Mouse (Mus musculus): ENCODE measurements around the gene Fam155a.
"Not testable (repeated sequence)": the region's sequence is repeated elsewhere in the genome, so short reads cannot be mapped to it uniquely, and the experiment has no call there.

Fam155a gene

GRCm38 (mm10) chr8:9393246-9393645 is 377.7 kb downstream of the Fam155a start:
- DNase-seq, result no peak

- not testable (repeated sequence) for DNase-seq
Observed at GRCm38 (mm10) chr8:9390229-9390628, 380.7 kb downstream of the Fam155a start.

GRCm38 (mm10) chr8:9369201-9369600 is 401.8 kb downstream of the Fam155a start:
- no peak for DNase-seq

- no peak for DNase-seq
Observed at GRCm38 (mm10) chr8:9367721-9368120, 403.2 kb downstream of the Fam155a start.

DNA sequence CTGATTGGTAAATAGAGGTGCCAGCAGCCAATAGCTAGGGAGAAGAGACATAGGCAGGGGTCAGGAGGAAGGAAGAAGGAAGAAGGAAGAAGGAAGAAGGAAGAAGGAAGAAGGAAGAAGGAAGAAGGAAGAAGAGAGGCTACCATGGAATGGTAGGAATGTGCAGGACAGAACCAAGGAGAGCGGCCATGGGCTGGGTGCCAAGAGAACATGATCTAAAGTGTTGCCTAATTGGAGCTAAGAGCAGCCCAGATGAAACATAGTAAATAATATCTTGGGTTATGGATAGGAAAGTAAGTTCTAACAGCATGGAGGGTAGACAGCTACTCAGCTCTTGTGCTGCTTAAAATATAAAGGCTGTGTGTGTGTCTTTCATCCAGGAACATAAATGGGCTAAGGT is 405.6 kb downstream of the Fam155a start:
- no peak for DNase-seq

- peak; percentile 9 for DNase-seq
Observed at GRCm38 (mm10) chr8:9348523-9349135, 422.3 kb downstream of the Fam155a start.

- no peak for DNase-seq
Observed at GRCm38 (mm10) chr8:9347163-9347562, 423.8 kb downstream of the Fam155a start.

DNA sequence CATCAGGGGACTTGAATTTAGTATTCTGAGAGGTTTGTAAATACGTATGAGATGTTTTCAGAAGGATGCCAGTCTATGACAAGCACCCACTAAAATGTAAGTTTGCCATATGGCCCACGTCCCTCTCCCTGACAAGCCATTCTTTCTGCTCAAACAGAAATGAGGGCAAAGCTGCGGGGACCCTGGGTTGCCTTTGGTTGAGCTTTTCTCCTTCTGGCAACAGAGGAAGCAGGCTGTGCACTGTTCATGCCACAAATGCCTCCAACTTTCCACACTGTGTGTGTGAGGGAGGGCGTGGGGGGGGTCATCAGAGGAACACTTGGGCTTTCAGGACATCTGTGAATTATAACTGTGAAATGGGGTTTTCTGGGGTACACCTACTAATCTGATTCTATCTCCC is 426.8 kb downstream of the Fam155a start:
- DNase-seq, result no peak

- no peak for DNase-seq
Observed at GRCm38 (mm10) chr8:9342998-9343397, 428.0 kb downstream of the Fam155a start.

- no peak for DNase-seq
Observed at GRCm38 (mm10) chr8:9342593-9342992, 428.4 kb downstream of the Fam155a start.

GRCm38 (mm10) chr8:9337905-9338304 is 433.1 kb downstream of the Fam155a start:
- DNase-seq, result no peak

- DNase-seq, result no peak
Observed at GRCm38 (mm10) chr8:9335933-9336303, 435.0 kb downstream of the Fam155a start.

DNA sequence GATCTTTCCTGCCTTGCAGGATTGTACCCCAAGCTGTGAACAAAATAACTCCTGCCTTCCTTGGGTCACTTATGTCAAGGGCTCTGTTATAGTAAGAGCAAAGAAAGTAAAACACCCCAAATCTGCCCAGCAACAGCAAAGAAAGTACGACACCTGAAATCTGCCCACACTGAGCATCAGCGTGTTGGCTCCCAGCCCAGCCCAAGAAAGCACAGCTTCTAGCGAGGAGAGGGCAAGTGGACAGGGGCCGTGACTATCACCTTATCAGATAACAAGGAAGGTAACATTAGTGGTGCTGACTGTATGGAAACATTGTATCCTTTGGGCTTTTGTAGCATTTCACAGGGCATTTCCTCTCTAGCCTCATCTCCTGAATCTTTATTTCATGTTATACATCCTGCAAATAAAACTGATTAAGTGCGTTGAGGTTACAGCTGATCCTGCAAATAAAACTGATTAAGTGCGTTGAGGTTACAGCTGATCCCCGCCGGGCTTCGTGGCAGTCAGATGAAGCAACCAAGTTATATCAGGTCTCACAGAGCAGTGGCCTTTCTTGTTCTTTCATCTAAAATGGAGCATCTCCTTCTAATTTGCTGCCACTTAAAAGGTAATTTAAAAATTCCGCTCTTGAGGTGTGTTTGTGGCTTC is 435.6 kb downstream of the Fam155a start:
- no peak for DNase-seq

- DNase-seq, result no peak
Observed at GRCm38 (mm10) chr8:9332766-9333165, 438.2 kb downstream of the Fam155a start.

GRCm38 (mm10) chr8:9309456-9309855 is 461.5 kb downstream of the Fam155a start:
- DNase-seq, result no peak

DNA sequence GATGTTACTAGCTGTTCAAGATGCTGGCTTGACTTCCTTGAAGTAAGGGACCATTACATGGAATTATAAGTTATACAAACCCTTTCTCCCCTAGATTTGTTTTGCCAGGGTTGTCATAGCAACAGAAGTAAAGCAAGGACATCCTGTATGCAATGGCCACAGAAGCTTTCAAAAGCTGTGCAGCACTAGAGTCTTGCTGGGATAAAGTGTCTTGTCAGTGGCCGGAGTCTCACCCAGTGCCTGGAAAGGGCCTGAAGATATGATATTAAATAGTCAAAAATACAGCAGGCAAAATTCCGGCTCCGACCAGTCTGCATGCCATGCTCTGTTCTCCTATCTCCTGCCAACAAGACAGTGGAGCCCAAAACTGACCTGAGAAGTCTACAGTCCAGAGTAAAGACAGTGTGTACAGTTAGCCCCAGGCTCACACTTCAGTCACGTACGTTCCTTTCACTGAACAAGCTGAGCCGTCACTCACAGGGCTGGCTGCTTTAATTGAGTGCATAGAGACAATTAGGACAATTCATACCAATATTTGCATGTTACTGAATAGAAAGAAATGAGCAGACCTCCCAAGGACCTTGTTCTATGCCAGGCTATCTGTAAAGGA is 467.3 kb downstream of the Fam155a start:
- DNase-seq, result no peak

- no peak for DNase-seq
Observed at GRCm38 (mm10) chr8:9295046-9295445, 475.9 kb downstream of the Fam155a start.

DNA sequence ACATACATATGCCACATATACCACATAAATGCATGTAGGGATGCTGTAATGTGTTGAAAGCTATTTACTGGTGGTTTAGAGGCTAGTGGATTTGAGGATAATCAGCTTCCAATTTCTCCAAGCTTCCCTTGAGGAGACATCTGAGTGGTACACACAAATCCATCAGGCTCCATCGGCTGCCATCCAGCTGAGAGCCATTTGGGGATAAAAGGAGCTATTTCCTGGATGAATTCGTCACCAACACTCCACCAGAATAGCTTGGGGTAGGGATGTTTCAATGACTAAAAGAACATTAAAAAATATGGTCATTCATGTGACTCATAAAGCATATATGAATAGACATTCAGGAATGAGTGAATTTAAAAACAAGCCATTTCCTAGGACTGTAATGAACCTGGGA is 478.4 kb downstream of the Fam155a start:
- DNase-seq, result no peak

GRCm38 (mm10) chr8:9288015-9288729 is 482.8 kb downstream of the Fam155a start:
- no peak for DNase-seq

DNA sequence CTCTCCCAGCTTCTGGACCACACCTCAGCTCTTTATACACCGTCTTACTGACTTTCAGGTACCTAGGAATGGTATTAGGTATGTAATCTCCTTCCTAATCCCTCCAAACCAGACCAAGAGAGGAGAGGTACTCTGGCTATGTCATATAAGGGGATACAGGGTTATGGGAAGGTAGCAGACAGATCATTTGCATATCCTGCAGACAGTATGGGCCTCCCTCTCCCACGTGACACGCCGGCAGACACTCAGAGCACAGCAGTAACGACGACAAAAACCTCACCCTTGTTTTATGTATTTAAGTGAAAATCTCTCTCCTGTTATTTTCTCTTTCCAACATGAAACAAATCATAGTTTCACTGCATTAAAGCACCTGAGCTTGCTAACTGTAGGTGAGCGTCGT is 496.8 kb downstream of the Fam155a start:
- DNase-seq, result no peak

- DNase-seq, result no peak
Observed at GRCm38 (mm10) chr8:9264378-9264777, 506.6 kb downstream of the Fam155a start.

DNA sequence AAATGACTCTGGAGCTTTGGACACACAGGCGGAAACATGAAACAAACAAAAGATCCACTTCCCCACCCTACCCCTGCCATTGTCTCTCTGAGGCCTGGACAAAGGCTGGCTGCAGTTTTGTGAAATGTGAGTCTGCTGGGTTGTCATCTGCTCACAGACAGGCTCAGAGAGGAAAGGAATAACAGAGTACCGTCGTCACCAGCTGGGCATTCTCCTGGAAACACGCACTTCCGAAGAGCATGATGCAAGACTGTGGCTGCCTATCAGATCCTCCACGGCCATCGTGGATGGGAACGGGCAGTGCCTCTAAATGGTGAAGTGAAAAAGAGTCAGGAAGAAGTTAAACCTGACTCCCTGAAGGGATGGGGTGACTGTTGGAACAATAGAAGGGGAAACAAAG is 509.4 kb downstream of the Fam155a start:
- no peak for DNase-seq

DNA sequence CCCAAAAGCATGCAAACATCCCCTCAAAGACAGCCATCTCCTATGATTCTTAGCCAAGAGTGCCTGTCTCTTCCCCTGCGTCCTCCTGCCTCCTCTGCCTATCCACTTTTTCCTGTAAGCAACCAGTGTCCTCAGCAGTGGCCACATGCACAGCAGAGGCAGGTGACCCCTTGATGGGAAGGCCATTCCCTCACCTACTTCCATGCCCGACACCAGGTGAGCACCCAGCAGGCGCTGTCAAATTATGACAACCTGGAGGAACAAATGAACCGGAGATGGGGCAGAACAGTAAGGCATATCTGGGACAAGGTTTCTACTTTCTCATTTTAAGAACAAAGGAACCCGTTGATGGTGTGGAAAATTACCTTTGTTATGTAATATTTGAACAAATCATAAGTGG is 515.6 kb downstream of the Fam155a start:
- DNase-seq, result no peak

DNA sequence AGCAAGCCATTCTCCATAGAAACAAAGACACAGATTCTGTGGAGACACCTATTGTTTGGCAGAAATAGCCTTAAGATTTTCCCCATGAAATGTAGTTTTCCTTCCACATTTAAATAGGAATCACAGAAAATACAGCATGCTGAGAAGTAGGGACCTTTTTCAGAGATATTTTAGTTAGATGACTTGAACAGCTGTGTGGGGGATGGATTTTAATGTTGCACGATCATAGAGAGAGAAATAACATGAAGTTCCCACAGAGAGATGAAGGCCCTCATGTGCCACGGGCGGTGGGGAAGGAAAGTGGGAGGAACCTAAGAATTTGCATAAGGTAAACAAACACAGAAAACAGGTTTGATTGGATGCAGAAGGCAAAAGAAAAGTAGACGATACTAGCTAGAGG is 518.0 kb downstream of the Fam155a start:
- no peak for DNase-seq
